Mouse (Mus musculus): ENCODE results near the gene Bicdl2.

GRCm38 (mm10) chr17:23654001-23654400, 6.3 kb upstream of the Bicdl2 start:
- TF ChIP-seq CTCF (IDR thresholded peaks at IDR 0.05; ENCODE audit: extremely low read depth, insufficient read depth, low read length) (no peak), POLR2A (IDR thresholded peaks at IDR 0.05; ENCODE audit: extremely low read depth, insufficient read depth, low read length) (no peak)
